Mouse (Mus musculus): ENCODE results near the gene Impg1. TPM values are rescaled to one million over a fixed set of nuclear protein-coding genes. Genes with fewer than 3 reads are reported as not detected.

Impg1 gene
- 0.09 TPM in 1 of 2 replicates, not detected in the other for polyA plus RNA-seq (2015; fragmentation: Nextera tagmentation; extraction: Ambion mirVana)

- ATAC-seq (ENCODE audit: insufficient read depth, low FRiP score) = no peak
- Histone ChIP-seq H3K27me3 (ENCODE audit: control insufficient read depth, insufficient read depth, low read length) (no peaks in the 10 kb centered on the region), H3K9me3 (replicated peaks; ENCODE audit: control insufficient read depth, low read length) (no peaks in the 10 kb centered on the region), H3K4me2 (ENCODE audit: low read depth, low read length) (no peak within 1 kb of the TSS), H3K4me1 (ENCODE audit: control insufficient read depth, insufficient read depth, low read length) (no peaks in the 10 kb centered on the region), H3K36me3 (ENCODE audit: control insufficient read depth, insufficient read depth, low read length) (no peaks in the 10 kb centered on the region), H3K27ac (ENCODE audit: low read length) (no peak within 1 kb of the TSS), H3K9ac (ENCODE audit: low read length) (no peak within 1 kb of the TSS), H3K4me3 (replicated peaks; ENCODE audit: low read length) (no peak within 1 kb of the TSS)
- 35% methylated on average over 6 of the region's 6 CpGs for WGBS
These were observed at the start of gene Impg1 for GRCm38 (mm10) chr9:80465381-80465780. Gene Impg1 (minus strand): TSS chr9:80465481.

- Histone ChIP-seq H3K4me2 (ENCODE audit: low read depth, low read length) (no peak overlapping the region), H3K36me3 (ENCODE audit: control insufficient read depth, insufficient read depth, low read length) (no peaks in the 10 kb centered on the region), H3K4me1 (ENCODE audit: control insufficient read depth, insufficient read depth, low read length) (no peaks in the 10 kb centered on the region), H3K4me3 (replicated peaks; ENCODE audit: low read length) (no peak overlapping the region), H3K27ac (ENCODE audit: low read length) (no peak overlapping the region), H3K27me3 (ENCODE audit: control insufficient read depth, insufficient read depth, low read length) (no peaks in the 10 kb centered on the region), H3K9me3 (replicated peaks; ENCODE audit: control insufficient read depth, low read length) (no peaks in the 10 kb centered on the region), H3K9ac (ENCODE audit: low read length) (no peak overlapping the region)
- ATAC-seq (ENCODE audit: insufficient read depth, low FRiP score) = no peak
- WGBS = 76% methylated on average over 7 of the region's 7 CpGs
These were observed 44.3 kb upstream of the Impg1 start for GRCm38 (mm10) chr9:80509464-80510153.

GRCm38 (mm10) chr9:80504496-80505012 lies 39.3 kb upstream of the Impg1 start:
- H3K27me3 ChIP-seq (ENCODE audit: control insufficient read depth, insufficient read depth, low read length) = no peaks in the 10 kb centered on the region
- no peak for ATAC-seq (ENCODE audit: insufficient read depth, low FRiP score)
- no peaks in the 10 kb centered on the region for H3K36me3 ChIP-seq (ENCODE audit: control insufficient read depth, insufficient read depth, low read length)
- no peak overlapping the region for H3K9ac ChIP-seq (ENCODE audit: low read length)
- 51% methylated on average over 2 of the region's 2 CpGs for WGBS
- no peaks in the 10 kb centered on the region for H3K9me3 ChIP-seq (replicated peaks; ENCODE audit: control insufficient read depth, low read length)
- H3K4me2 ChIP-seq (ENCODE audit: low read depth, low read length) = no peak overlapping the region
- H3K27ac ChIP-seq (ENCODE audit: low read length) = no peak overlapping the region
- no peaks in the 10 kb centered on the region for H3K4me1 ChIP-seq (ENCODE audit: control insufficient read depth, insufficient read depth, low read length)
- H3K4me3 ChIP-seq (replicated peaks; ENCODE audit: low read length) = no peak overlapping the region

- WGBS = 84% methylated on average over 4 of the region's 4 CpGs
- Histone ChIP-seq H3K27me3 (ENCODE audit: control insufficient read depth, insufficient read depth, low read length) (no peaks in the 10 kb centered on the region), H3K4me1 (ENCODE audit: control insufficient read depth, insufficient read depth, low read length) (no peaks in the 10 kb centered on the region), H3K27ac (ENCODE audit: low read length) (no peak overlapping the region), H3K4me3 (replicated peaks; ENCODE audit: low read length) (no peak overlapping the region), H3K36me3 (ENCODE audit: control insufficient read depth, insufficient read depth, low read length) (no peaks in the 10 kb centered on the region), H3K9me3 (replicated peaks; ENCODE audit: control insufficient read depth, low read length) (no peaks in the 10 kb centered on the region), H3K4me2 (ENCODE audit: low read depth, low read length) (no peak overlapping the region), H3K9ac (ENCODE audit: low read length) (no peak overlapping the region)
- ATAC-seq (ENCODE audit: insufficient read depth, low FRiP score) = no peak
These were observed 26.3 kb upstream of the Impg1 start for GRCm38 (mm10) chr9:80491591-80491990.

GRCm38 (mm10) chr9:80460420-80460819 lies 4.9 kb downstream of the Impg1 start:
- WGBS = 62% methylated on average over 4 of the region's 4 CpGs
- Histone ChIP-seq H3K36me3 (ENCODE audit: control insufficient read depth, insufficient read depth, low read length) (no peaks in the 10 kb centered on the region), H3K27ac (ENCODE audit: low read length) (no peak overlapping the region), H3K9me3 (replicated peaks; ENCODE audit: control insufficient read depth, low read length) (no peaks in the 10 kb centered on the region), H3K27me3 (ENCODE audit: control insufficient read depth, insufficient read depth, low read length) (no peaks in the 10 kb centered on the region), H3K4me2 (ENCODE audit: low read depth, low read length) (no peak overlapping the region), H3K4me3 (replicated peaks; ENCODE audit: low read length) (no peak overlapping the region), H3K9ac (ENCODE audit: low read length) (no peak overlapping the region), H3K4me1 (ENCODE audit: control insufficient read depth, insufficient read depth, low read length) (no peaks in the 10 kb centered on the region)
- no peak for ATAC-seq (ENCODE audit: insufficient read depth, low FRiP score)

GRCm38 (mm10) chr9:80450467-80451261 lies 14.6 kb downstream of the Impg1 start:
- 50% methylated on average over 3 of the region's 3 CpGs for WGBS
- no peak overlapping the region for H3K9ac ChIP-seq (ENCODE audit: low read length)
- no peak overlapping the region for H3K4me3 ChIP-seq (replicated peaks; ENCODE audit: low read length)
- H3K4me2 ChIP-seq (ENCODE audit: low read depth, low read length) = no peak overlapping the region
- no peaks in the 10 kb centered on the region for H3K36me3 ChIP-seq (ENCODE audit: control insufficient read depth, insufficient read depth, low read length)
- H3K4me1 ChIP-seq (ENCODE audit: control insufficient read depth, insufficient read depth, low read length) = no peaks in the 10 kb centered on the region
- no peaks in the 10 kb centered on the region for H3K27me3 ChIP-seq (ENCODE audit: control insufficient read depth, insufficient read depth, low read length)
- no peak for ATAC-seq (ENCODE audit: insufficient read depth, low FRiP score)
- no peaks in the 10 kb centered on the region for H3K9me3 ChIP-seq (replicated peaks; ENCODE audit: control insufficient read depth, low read length)
- no peak overlapping the region for H3K27ac ChIP-seq (ENCODE audit: low read length)

GRCm38 (mm10) chr9:80441096-80441710 lies 24.1 kb downstream of the Impg1 start:
- no peaks in the 10 kb centered on the region for H3K9me3 ChIP-seq (replicated peaks; ENCODE audit: control insufficient read depth, low read length)
- no peak overlapping the region for H3K9ac ChIP-seq (ENCODE audit: low read length)
- H3K4me2 ChIP-seq (ENCODE audit: low read depth, low read length) = no peak overlapping the region
- no peaks in the 10 kb centered on the region for H3K27me3 ChIP-seq (ENCODE audit: control insufficient read depth, insufficient read depth, low read length)
- 55% methylated on average over 5 of the region's 5 CpGs for WGBS
- ATAC-seq (ENCODE audit: insufficient read depth, low FRiP score) = no peak
- no peaks in the 10 kb centered on the region for H3K36me3 ChIP-seq (ENCODE audit: control insufficient read depth, insufficient read depth, low read length)
- H3K4me1 ChIP-seq (ENCODE audit: control insufficient read depth, insufficient read depth, low read length) = no peaks in the 10 kb centered on the region
- no peak overlapping the region for H3K4me3 ChIP-seq (replicated peaks; ENCODE audit: low read length)
- no peak overlapping the region for H3K27ac ChIP-seq (ENCODE audit: low read length)

GRCm38 (mm10) chr9:80391404-80391803 lies 73.9 kb downstream of the Impg1 start:
- no peaks in the 10 kb centered on the region for H3K27me3 ChIP-seq (ENCODE audit: control insufficient read depth, insufficient read depth, low read length)
- H3K4me1 ChIP-seq (ENCODE audit: control insufficient read depth, insufficient read depth, low read length) = no peaks in the 10 kb centered on the region
- H3K4me2 ChIP-seq (ENCODE audit: low read depth, low read length) = no peak overlapping the region
- WGBS = 79% methylated on average over 3 of the region's 3 CpGs
- no peak overlapping the region for H3K9ac ChIP-seq (ENCODE audit: low read length)
- H3K9me3 ChIP-seq (replicated peaks; ENCODE audit: control insufficient read depth, low read length) = no peaks in the 10 kb centered on the region
- H3K4me3 ChIP-seq (replicated peaks; ENCODE audit: low read length) = no peak overlapping the region
- no peak for ATAC-seq (ENCODE audit: insufficient read depth, low FRiP score)
- no peaks in the 10 kb centered on the region for H3K36me3 ChIP-seq (ENCODE audit: control insufficient read depth, insufficient read depth, low read length)
- H3K27ac ChIP-seq (ENCODE audit: low read length) = no peak overlapping the region

- 75% methylated on average over 5 of the region's 5 CpGs for WGBS
- Histone ChIP-seq H3K36me3 (ENCODE audit: control insufficient read depth, insufficient read depth, low read length) (no peaks in the 10 kb centered on the region), H3K4me1 (ENCODE audit: control insufficient read depth, insufficient read depth, low read length) (no peaks in the 10 kb centered on the region), H3K9me3 (replicated peaks; ENCODE audit: control insufficient read depth, low read length) (no peaks in the 10 kb centered on the region), H3K27me3 (ENCODE audit: control insufficient read depth, insufficient read depth, low read length) (no peaks in the 10 kb centered on the region), H3K4me3 (replicated peaks; ENCODE audit: low read length) (no peak overlapping the region), H3K27ac (ENCODE audit: low read length) (no peak overlapping the region), H3K9ac (ENCODE audit: low read length) (no peak overlapping the region), H3K4me2 (ENCODE audit: low read depth, low read length) (no peak overlapping the region)
- ATAC-seq (ENCODE audit: insufficient read depth, low FRiP score) = no peak
These were observed 74.3 kb downstream of the Impg1 start for GRCm38 (mm10) chr9:80391002-80391401.

All from stomach, embryonic 16.5 days (tissue).